Mouse (Mus musculus) hindbrain, embryonic 11.5 days (tissue): ENCODE measurements at regions not wholly inside any gene's neighbourhood (a gene's known extent, or its start where the extent isn't known, plus 50 kb on each side); places are given as distances from the start of the nearest gene placed in this dataset.

Source experiments
- ATAC-seq: fragments of 200-750 bp; cut with Nextera tagmentation; 2 replicates; pipeline ENCODE4 v1.8.0; 2017; ENCODE audit warnings: mild to moderate bottlenecking, moderate TSS enrichment, moderate library complexity; ENCODE audit not compliant: low FRiP score
- DNase-seq: peaks from one replicate; pipeline ENCODE4 v3.0.0-alpha.2; 2015; ENCODE audit warnings: low spot score
- H3K27ac ChIP-seq: fragments of 300-500 bp; sonication (generic); 2 replicates; pipeline ENCODE4 v1.5.1; 2014; ENCODE audit warnings: mild to moderate bottlenecking, low read depth, low read length
- H3K27me3 ChIP-seq: fragments of 300-500 bp; sonication (generic); 2 replicates; pipeline ENCODE4 v1.6.1; 2014; ENCODE audit warnings: mild to moderate bottlenecking, low read length, moderate library complexity, mixed read lengths; ENCODE audit not compliant: control insufficient read depth, insufficient read depth
- H3K36me3 ChIP-seq: fragments of 300-500 bp; sonication (generic); 2 replicates; pipeline ENCODE4 v1.6.1; 2014; ENCODE audit warnings: mild to moderate bottlenecking, low read length, moderate library complexity, mixed read lengths; ENCODE audit not compliant: control insufficient read depth, insufficient read depth
- H3K4me1 ChIP-seq: fragments of 300-500 bp; sonication (generic); replicated peaks from 2 replicates; pipeline ENCODE4 v1.6.1; 2014; ENCODE audit warnings: low read length, mixed read lengths; ENCODE audit not compliant: control insufficient read depth, insufficient read depth
- H3K4me2 ChIP-seq: fragments of 300-500 bp; sonication (generic); replicated peaks from 2 replicates; pipeline ENCODE4 v1.6.1; 2014; ENCODE audit warnings: mild to moderate bottlenecking, low read depth, low read length
- H3K4me3 ChIP-seq: fragments of 300-500 bp; sonication (generic); 2 replicates; pipeline ENCODE4 v1.5.1; 2014; ENCODE audit warnings: low read depth, low read length
- H3K9ac ChIP-seq: fragments of 300-500 bp; sonication (generic); 2 replicates; pipeline ENCODE4 v1.6.1; 2014; ENCODE audit warnings: low read depth, low read length
- H3K9me3 ChIP-seq: fragments of 300-500 bp; sonication (generic); 2 replicates; pipeline ENCODE4 v1.6.1; 2016; ENCODE audit warnings: low read length; ENCODE audit not compliant: control insufficient read depth
- WGBS: fragments of 180-500 bp; shearing (Covaris S2); extraction: QIAGEN DNeasy Blood & Tissue Kit; methylation state at CpG from one replicate; pipeline ENCODE4 v1.1.7; 2014; 5-methylcytosine and 5-hydroxymethylcytosine counted together

- H3K4me2 ChIP-seq, result no peak overlapping the region
- no peaks in the 10 kb centered on the region for H3K36me3 ChIP-seq
- WGBS, result 63% methylated on average over 6 of the region's 6 CpGs
- H3K9me3 ChIP-seq, result no peaks in the 10 kb centered on the region
- H3K4me1 ChIP-seq, result no peaks in the 10 kb centered on the region
- H3K4me3 ChIP-seq, result no peak overlapping the region
- no peaks in the 10 kb centered on the region for H3K27me3 ChIP-seq
- no peak overlapping the region for H3K27ac ChIP-seq
- no peak for ATAC-seq
- no peak for DNase-seq
- no peak overlapping the region for H3K9ac ChIP-seq
These were observed 309.8 kb upstream of the 3110018I06Rik start for GRCm38 (mm10) chr12:107178676-107179075.

DNA sequence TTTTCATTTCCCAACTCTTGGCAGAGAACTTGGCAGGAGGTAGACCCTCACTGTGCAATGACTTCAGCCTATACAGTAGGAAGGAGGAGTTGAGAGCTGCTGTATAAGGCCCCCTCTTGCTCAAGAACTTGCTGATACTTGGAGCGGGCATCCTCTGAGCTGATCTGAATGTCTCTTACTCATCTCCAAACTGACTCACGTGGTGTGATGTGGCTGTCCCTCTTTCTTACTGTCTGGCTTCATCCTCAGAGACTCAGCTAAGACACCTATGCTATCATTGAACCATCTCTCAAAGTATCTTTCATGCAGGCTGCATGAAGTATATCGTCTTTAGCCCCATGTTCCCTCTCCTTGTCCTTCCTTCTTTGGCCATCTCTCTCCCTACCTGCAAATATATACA lies 307.9 kb upstream of the 3110018I06Rik start:
- Histone ChIP-seq H3K4me3 (no peak overlapping the region), H3K36me3 (no peaks in the 10 kb centered on the region), H3K4me1 (no peaks in the 10 kb centered on the region), H3K27ac (no peak overlapping the region), H3K27me3 (no peaks in the 10 kb centered on the region), H3K9me3 (no peaks in the 10 kb centered on the region), H3K9ac (no peak overlapping the region), H3K4me2 (no peak overlapping the region)
- 90% methylated on average over 3 of the region's 3 CpGs for WGBS
- ATAC-seq (no peak), DNase-seq (no peak)

DNA sequence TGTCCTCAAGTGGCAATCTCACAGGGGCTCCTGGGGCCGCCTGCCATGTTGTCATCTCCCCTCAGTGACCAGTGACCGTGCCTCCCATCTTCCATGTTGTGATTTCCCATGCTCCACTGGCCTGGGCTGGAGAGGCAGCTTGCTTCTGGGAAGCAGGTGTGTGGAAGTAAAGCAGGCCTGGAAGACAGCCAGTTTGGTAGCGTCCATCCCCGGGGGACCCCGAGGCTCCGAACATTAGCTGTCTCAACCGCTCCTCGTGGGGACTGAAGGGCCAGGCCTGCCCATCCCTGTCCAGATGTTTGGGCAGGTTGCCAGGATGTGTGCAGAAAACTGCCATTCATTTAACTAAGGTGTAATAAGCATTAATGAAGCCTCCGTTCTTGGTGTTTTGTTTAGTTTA lies 307.1 kb upstream of the 3110018I06Rik start:
- no peak for ATAC-seq
- no peak for DNase-seq
- H3K4me2 ChIP-seq, result no peak overlapping the region
- 81% methylated on average over 9 of the region's 9 CpGs for whole genome bisulfite sequencing
- no peak overlapping the region for H3K4me3 ChIP-seq
- H3K27me3 ChIP-seq, result no peaks in the 10 kb centered on the region
- H3K9me3 ChIP-seq, result no peaks in the 10 kb centered on the region
- no peak overlapping the region for H3K9ac ChIP-seq
- no peaks in the 10 kb centered on the region for H3K4me1 ChIP-seq
- H3K36me3 ChIP-seq, result no peaks in the 10 kb centered on the region
- H3K27ac ChIP-seq, result no peak overlapping the region

- Histone ChIP-seq H3K9ac (no peak overlapping the region), H3K36me3 (no peaks in the 10 kb centered on the region), H3K4me2 (no peak overlapping the region), H3K27me3 (no peaks in the 10 kb centered on the region), H3K4me1 (no peaks in the 10 kb centered on the region), H3K4me3 (no peak overlapping the region), H3K27ac (no peak overlapping the region), H3K9me3 (no peaks in the 10 kb centered on the region)
- no peak for DNase-seq
- ATAC-seq, result no peak
- WGBS, result 92% methylated on average over 18 of the region's 18 CpGs
These were observed 306.3 kb upstream of the 3110018I06Rik start for GRCm38 (mm10) chr12:107182091-107182655.

GRCm38 (mm10) chr12:107183283-107183682 lies 305.1 kb upstream of the 3110018I06Rik start:
- ATAC-seq (peak; percentile 57; the same call in 1 of the 2 replicates), DNase-seq (no peak)
- Histone ChIP-seq H3K9ac (no peak overlapping the region), H3K4me2 (peak overlapping the region; percentile 7; the same call in 1 of the 2 replicates), H3K4me3 (no peak overlapping the region), H3K27ac (no peak overlapping the region), H3K4me1 (no peaks in the 10 kb centered on the region), H3K9me3 (no peaks in the 10 kb centered on the region), H3K27me3 (no peaks in the 10 kb centered on the region), H3K36me3 (no peaks in the 10 kb centered on the region)
- WGBS, result 43% methylated on average over 9 of the region's 9 CpGs

DNA sequence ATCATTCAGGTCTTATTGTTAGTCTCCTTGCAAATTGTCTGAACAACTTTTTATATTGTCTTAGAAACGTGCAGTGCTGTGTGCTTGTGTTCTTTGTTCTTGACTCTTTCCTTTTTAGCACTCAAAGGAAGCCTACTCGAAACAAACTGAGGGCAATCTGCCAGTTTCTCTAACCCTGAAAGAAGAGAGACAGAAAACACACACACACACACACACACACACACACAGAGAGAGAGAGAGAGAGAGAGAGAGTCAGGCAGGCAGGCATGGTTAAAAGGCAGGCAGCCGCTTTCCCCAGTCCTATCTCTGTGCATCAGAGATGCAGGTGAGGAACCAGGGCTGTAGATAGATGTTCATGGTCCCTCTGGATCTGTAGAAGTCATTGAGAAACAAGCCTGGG lies 304.0 kb upstream of the 3110018I06Rik start:
- DNase-seq, result no peak
- Histone ChIP-seq H3K4me2 (no peak overlapping the region), H3K27ac (no peak overlapping the region), H3K9me3 (no peaks in the 10 kb centered on the region), H3K4me1 (no peaks in the 10 kb centered on the region), H3K9ac (no peak overlapping the region), H3K27me3 (no peaks in the 10 kb centered on the region), H3K4me3 (no peak overlapping the region), H3K36me3 (no peaks in the 10 kb centered on the region)
- 75% methylated on average over 3 of the region's 3 CpGs for WGBS
- no peak for ATAC-seq

DNA sequence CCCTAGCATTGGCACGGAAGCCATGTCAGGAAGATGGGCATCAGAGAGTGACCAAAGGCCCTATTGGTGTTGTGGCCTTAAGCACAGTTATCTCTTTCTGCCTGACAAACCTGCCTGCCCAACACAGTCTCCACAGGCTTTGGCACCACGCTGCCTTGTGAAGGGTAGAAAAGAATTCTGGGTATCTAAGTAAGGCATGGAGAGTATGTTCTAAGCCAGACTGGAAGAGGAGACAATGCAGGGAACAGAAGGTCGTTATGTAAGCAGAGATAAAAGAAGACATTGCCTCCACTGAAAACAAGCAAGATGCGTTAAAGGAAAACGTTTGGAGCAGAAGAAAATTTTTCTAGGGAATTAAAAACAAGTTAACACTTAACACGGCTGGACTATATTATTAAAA lies 302.1 kb upstream of the 3110018I06Rik start:
- Histone ChIP-seq H3K27ac (no peak overlapping the region), H3K4me1 (no peaks in the 10 kb centered on the region), H3K9ac (no peak overlapping the region), H3K36me3 (no peaks in the 10 kb centered on the region), H3K27me3 (no peaks in the 10 kb centered on the region), H3K9me3 (no peaks in the 10 kb centered on the region), H3K4me2 (no peak overlapping the region), H3K4me3 (no peak overlapping the region)
- WGBS, result 84% methylated on average over 6 of the region's 6 CpGs
- ATAC-seq (no peak), DNase-seq (no peak)

GRCm38 (mm10) chr12:107188055-107188454 lies 300.4 kb upstream of the 3110018I06Rik start:
- 83% methylated on average over 5 of the region's 5 CpGs for WGBS

GRCm38 (mm10) chr12:107198389-107199018 lies 289.9 kb upstream of the 3110018I06Rik start:
- ATAC-seq, result no peak
- 77% methylated on average over 2 of the region's 2 CpGs for WGBS
- Histone ChIP-seq H3K9me3 (no peaks in the 10 kb centered on the region), H3K4me1 (no peaks in the 10 kb centered on the region), H3K4me3 (no peak overlapping the region), H3K36me3 (no peaks in the 10 kb centered on the region), H3K9ac (no peak overlapping the region), H3K4me2 (no peak overlapping the region), H3K27ac (no peak overlapping the region), H3K27me3 (no peaks in the 10 kb centered on the region)
- DNase-seq, result no peak

More at GRCm38 (mm10) chr12:107188055-107188454, 300.4 kb upstream of the 3110018I06Rik start:
- DNase-seq, result no peak
- Histone ChIP-seq H3K36me3 (no peaks in the 10 kb centered on the region), H3K27me3 (no peaks in the 10 kb centered on the region), H3K4me3 (no peak overlapping the region), H3K9ac (no peak overlapping the region), H3K4me1 (no peaks in the 10 kb centered on the region), H3K27ac (no peak overlapping the region), H3K4me2 (no peak overlapping the region), H3K9me3 (no peaks in the 10 kb centered on the region)
- ATAC-seq, result no peak
